Mouse (Mus musculus) bone marrow macrophage, adult 2 months (primary cell): ENCODE measurements around the gene Kif19a.

Experiments used
- CTCF ChIP-seq: IDR thresholded peaks from 2 replicates; pipeline ENCODE4 v1.5.1; 2012; ENCODE audit warnings: low read depth, mild to moderate bottlenecking, low read length, moderate library complexity
- POLR2A ChIP-seq: IDR thresholded peaks from 2 replicates; pipeline ENCODE4 v1.6.1; 2012; ENCODE audit warnings: mild to moderate bottlenecking, low read depth, low read length, borderline replicate concordance

GRCm38 (mm10) chr11:114807025-114807424 lies 41.8 kb downstream of the Kif19a start:
- no peak for TF ChIP-seq CTCF
- no peak for TF ChIP-seq POLR2A
